Mouse (Mus musculus) urinary bladder, postnatal 25 days (tissue): Measurements from ENCODE around the gene Gldc.

Source experiments
- DNase-seq: peaks from one replicate; pipeline ENCODE4 v3.0.0; 2022; ENCODE audit warnings: low spot score

Gene Gldc

GRCm38 (mm10) chr19:30158189-30158588 lies 17.0 kb downstream of the Gldc start:
- DNase-seq = no peak

GRCm38 (mm10) chr19:30157031-30157687 lies 18.1 kb downstream of the Gldc start:
- no peak for DNase-seq

- no peak for DNase-seq
Observed at GRCm38 (mm10) chr19:30153729-30154128, 21.5 kb downstream of the Gldc start.

- no peak for DNase-seq
Observed at GRCm38 (mm10) chr19:30151290-30151689, 23.9 kb downstream of the Gldc start.

GRCm38 (mm10) chr19:30149238-30149805 lies 25.9 kb downstream of the Gldc start:
- no peak for DNase-seq

- DNase-seq = no peak
Observed at GRCm38 (mm10) chr19:30147306-30147705, 27.9 kb downstream of the Gldc start.

- no peak for DNase-seq
Observed at GRCm38 (mm10) chr19:30146761-30147160, 28.5 kb downstream of the Gldc start.

GRCm38 (mm10) chr19:30145106-30145505 lies 30.1 kb downstream of the Gldc start:
- DNase-seq = no peak

GRCm38 (mm10) chr19:30136308-30136707 lies 38.9 kb downstream of the Gldc start:
- no peak for DNase-seq

- DNase-seq = no peak
Observed at GRCm38 (mm10) chr19:30128177-30128576, 47.1 kb downstream of the Gldc start.

- no peak for DNase-seq
Observed at GRCm38 (mm10) chr19:30125670-30126059, 49.6 kb downstream of the Gldc start.

- no peak for DNase-seq
Observed at GRCm38 (mm10) chr19:30124999-30125669, 50.1 kb downstream of the Gldc start.

GRCm38 (mm10) chr19:30118344-30119312 lies 56.6 kb downstream of the Gldc start:
- DNase-seq = no peak

GRCm38 (mm10) chr19:30117775-30118174 lies 57.5 kb downstream of the Gldc start:
- DNase-seq = no peak

GRCm38 (mm10) chr19:30117241-30117640 lies 58.0 kb downstream of the Gldc start:
- DNase-seq = no peak

- DNase-seq = no peak
Observed at GRCm38 (mm10) chr19:30115606-30116005, 59.6 kb downstream of the Gldc start.

GRCm38 (mm10) chr19:30114919-30115441 lies 60.2 kb downstream of the Gldc start:
- DNase-seq = no peak

GRCm38 (mm10) chr19:30112961-30113688 lies 62.1 kb downstream of the Gldc start:
- no peak for DNase-seq

- no peak for DNase-seq
Observed at GRCm38 (mm10) chr19:30111421-30111820, 63.8 kb downstream of the Gldc start.

- DNase-seq = no peak
Observed at GRCm38 (mm10) chr19:30109122-30109521, 66.1 kb downstream of the Gldc start.

- no peak for DNase-seq
Observed at GRCm38 (mm10) chr19:30108616-30109015, 66.6 kb downstream of the Gldc start.
